Mouse (Mus musculus): ENCODE measurements around the gene Unc45a.

Gene Unc45a

DNA sequence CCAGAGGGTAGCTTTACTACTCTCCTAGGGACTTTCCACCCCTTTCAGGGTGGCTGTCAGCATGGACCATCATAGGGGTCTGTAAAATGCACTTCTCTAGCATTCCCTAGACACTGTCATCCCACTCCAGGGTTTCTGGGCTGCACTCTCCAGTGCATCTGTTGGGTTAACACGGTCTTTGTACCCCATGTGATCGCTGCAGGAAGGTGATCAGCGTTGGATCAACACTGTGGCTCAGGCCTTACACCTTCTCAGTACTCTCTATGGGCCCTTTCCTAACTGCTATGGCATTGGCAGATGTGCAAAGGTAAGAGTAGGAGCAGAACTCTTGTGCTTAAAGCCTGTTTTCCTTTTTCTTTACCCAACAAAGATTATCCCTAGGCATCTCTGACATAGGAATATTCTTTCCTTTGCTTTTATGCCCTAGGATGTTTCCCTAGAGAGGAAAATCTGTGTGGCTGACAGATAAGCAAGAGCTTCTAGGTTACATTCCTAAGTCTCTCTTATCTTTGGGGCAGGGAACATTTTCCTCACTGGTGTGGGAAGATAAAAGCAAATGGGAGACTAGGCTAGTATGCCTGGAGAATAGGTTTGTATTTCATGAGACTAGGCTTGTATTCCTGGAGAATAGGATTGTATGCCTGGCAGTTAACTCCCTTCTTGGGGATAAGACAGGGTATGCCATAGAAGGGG, 57.4 kb downstream of the Unc45a start:
- DNase-seq (ENCODE audit: low read depth, low spot score): no peak

- DNase-seq (ENCODE audit: low read depth, low spot score): no peak
Measured at GRCm38 (mm10) chr7:80281646-80282045, 59.2 kb downstream of the Unc45a start.

DNA sequence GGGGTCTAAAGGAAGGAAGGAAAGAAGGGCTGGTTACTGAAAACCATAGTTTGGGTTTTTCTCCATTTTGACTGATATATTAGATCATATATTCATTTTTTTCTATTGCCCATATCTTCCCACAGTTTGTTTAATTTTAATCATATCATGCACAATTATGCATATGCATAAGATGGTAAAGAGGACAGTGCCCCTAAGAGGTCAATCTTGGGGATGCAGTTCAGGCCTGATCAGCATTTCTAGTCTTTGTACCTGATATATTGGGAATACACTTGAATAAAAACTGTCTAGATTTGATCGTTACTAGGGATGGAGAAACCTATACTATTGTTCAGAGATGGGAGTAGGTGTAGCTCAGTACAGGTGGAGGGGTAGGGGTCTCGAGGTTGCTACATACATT, 59.8 kb downstream of the Unc45a start:
- no peak for DNase-seq (ENCODE audit: low read depth, low spot score)

DNA sequence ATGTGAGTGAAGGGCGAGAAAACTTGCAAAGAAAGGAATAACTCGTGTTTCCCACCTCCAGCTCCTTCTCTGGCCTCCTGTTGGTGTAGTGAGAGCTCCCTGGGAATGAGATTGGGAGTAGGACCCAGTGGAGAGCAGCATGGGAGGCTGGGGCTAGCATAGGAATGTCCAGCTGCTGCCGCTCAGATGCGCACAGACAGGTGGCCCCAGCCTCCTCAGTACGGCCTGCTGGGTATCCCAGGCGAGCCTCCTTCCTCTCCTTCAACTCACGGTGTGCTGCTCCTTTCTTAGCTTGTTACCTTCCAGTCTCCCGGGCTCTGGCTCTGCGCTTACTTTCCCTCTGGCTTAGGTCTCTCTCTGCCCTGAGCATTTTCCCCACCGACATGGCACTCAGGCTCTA, 60.8 kb downstream of the Unc45a start:
- DNase-seq (ENCODE audit: low read depth, low spot score): no peak

DNA sequence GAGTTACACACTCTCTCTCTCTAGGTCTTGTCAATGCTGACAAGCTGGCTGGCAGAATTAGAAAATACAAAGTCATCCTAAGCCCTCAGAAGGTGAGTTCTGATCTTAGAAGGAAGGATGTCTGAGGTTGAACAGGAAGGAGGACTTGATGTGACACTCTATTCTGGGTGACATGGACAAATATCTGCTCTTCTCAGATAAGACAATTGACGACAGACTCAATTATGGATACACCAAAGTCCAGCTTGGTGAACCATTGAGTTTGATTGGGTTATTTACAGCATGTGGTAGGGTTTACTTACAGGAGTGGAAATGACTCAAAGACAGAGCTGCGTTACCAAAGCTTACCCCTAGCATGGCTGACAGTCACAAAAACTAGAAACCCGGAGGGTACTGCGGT, 64.4 kb downstream of the Unc45a start:
- no peak for DNase-seq (ENCODE audit: low read depth, low spot score)
